Mouse (Mus musculus) bone marrow macrophage, adult 2 months (primary cell): ENCODE results near the gene Zfp654. TPM values are rescaled to one million over a fixed set of nuclear protein-coding genes. Genes with fewer than 3 reads are reported as not detected.

Source experiments
- H3K27ac ChIP-seq: 2 replicates; pipeline ENCODE4 v1.5.1; 2012; ENCODE audit warnings: low read depth, low read length; ENCODE audit not compliant: insufficient read depth
- H3K4me1 ChIP-seq: 2 replicates; pipeline ENCODE4 v1.6.1; 2012; ENCODE audit warnings: low read length; ENCODE audit not compliant: control insufficient read depth, insufficient read depth
- H3K4me3 ChIP-seq: 2 replicates; pipeline ENCODE4 v1.5.1; 2012; ENCODE audit warnings: mild to moderate bottlenecking, low read length, moderate library complexity; ENCODE audit not compliant: insufficient read depth
- CTCF ChIP-seq: IDR thresholded peaks from 2 replicates; pipeline ENCODE4 v1.5.1; 2012; ENCODE audit warnings: low read depth, mild to moderate bottlenecking, low read length, moderate library complexity
- POLR2A ChIP-seq: IDR thresholded peaks from 2 replicates; pipeline ENCODE4 v1.6.1; 2012; ENCODE audit warnings: mild to moderate bottlenecking, low read depth, low read length, borderline replicate concordance
- polyA plus RNA-seq: library from polyadenylated mRNA; stranded (reverse); fragments of >200 nt; gene quantifications from 2 replicates; pipeline ENCODE4 v1.2.4, GENCODE M21; 2012; ENCODE audit not compliant: missing spikeins, insufficient read depth, insufficient read length

Gene Zfp654
- polyA plus RNA-seq, 1 experiment = 7.9 TPM

DNA sequence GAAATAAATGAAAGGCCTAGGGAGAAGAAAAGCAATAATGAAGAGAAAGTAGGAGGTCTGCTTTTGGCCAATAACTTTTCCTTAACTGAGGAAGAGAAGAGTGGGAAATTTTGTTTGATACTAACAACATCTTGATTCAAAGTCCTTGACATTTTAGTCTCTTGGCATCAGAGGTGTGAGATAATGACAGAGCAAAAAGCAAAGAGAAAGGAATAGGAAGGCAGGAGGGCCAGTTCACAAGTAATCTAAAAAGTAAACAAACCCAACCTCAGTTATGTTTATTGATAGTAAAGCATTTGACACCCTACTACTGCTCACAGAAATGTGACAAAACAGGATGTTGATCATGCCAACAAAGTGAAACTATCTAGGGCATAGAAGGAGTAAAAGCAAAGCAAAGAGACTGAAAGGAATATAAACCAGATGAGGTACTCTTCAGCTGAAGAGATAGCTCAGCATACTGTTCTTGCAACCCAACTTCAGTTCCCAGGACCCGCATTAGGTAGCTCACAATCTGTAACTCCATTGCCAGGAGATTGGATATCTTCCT, 15.4 kb downstream of the Zfp654 start:
- Histone ChIP-seq H3K4me3 (no peak overlapping the region), H3K27ac (no peak overlapping the region), H3K4me1 (peaks cover 12% of the 10 kb centered on the region)
- TF ChIP-seq CTCF = no peak
- no peak for TF ChIP-seq POLR2A

DNA sequence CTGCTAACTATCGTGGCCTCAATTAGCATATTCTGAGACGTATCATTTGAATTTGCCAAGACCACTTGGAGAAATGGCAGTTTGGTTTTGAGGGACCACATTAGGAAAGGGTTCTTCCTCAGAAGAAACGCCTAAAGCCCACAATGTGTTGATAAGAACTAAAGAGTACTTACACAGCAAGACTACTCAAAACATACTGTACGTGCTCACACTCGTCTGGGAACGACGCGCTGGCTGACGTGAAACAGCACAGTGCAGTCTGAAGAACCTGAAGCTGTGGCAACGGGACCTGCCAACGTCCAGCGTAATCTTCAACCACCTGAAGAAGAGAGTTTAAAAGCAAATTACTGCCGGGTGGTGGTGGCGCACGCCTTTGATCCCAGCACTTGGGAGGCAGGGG, 21.2 kb downstream of the Zfp654 start:
- Histone ChIP-seq H3K4me3 (no peak overlapping the region), H3K4me1 (peaks cover 3% of the 10 kb centered on the region), H3K27ac (no peak overlapping the region)
- TF ChIP-seq POLR2A (no peak), CTCF (no peak)

DNA sequence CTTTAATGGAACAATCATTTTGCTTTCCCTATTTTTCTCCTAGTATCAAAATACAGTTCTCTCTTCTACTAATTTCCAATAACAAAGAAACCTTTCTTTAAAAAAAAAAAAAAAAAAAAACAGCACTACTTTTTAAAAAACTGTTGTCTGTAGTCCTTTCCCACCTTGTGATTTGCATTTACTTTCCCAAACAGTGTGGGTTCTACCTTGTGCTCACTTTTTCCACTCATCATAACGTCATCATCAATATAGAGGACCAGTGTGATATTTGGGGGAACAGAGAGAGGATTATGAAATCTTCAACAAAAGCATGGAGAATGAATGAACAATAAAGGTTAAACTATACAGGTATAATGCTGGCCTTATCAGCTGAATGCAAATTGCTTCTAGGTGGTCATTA, 27.0 kb downstream of the Zfp654 start:
- no peak for TF ChIP-seq POLR2A
- no peak for TF ChIP-seq CTCF
- Histone ChIP-seq H3K4me3 (no peak overlapping the region), H3K27ac (no peak overlapping the region), H3K4me1 (0 out of 2 replicates have a peak, but pooled peaks cover 2% of the 10 kb centered on the region)

DNA sequence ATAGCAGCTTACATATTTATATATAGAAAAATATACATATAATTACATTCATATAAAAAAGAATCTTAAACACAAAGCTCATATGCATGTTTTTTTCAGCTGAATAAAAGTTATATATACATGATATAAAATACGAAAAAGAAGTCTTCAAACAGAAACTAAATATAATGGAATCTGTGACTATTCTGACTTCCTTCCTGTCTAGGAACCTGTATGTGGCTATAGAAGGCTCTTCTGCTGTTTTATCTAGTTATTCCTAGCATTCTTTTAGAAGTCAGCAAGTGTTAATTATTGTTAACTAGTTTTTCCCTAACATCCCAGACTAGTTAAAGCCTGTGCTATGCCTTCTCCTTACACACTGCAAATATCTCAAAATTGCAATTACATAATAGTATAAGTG, 27.6 kb downstream of the Zfp654 start:
- no peak overlapping the region for H3K27ac ChIP-seq
- TF ChIP-seq POLR2A (no peak), CTCF (no peak)

DNA sequence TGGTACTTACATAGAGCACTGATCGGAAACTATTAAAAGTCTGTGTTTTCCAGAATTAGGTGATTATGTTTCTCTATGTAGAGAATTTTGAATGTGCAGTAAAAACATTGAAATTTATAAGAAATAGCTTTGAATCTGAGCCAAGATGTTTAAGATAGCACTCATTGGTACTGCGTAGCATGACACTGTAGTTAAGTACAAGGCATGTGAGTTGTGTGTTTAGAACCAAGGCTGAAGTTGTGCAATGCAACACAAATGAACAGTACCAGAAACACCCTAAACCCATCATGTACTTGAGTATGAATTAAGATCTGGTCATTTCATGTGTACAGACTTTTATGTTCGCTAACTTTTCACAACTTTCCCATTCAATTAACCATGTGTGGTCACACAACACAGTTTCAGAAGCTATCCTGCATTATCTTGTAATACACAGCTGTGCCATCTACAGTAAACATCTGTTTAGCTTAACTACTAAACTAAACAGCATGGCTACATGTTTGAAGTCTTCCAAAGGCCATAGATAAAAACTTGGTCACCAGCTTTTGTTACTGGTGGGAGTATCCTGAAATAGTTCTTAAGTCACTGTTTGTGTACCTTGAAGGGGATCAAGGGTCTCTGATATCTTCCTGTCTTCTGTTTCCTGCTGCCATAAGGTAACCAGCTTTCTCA, 34.2 kb downstream of the Zfp654 start:
- peaks cover 7% of the 10 kb centered on the region for H3K4me1 ChIP-seq
- no peak overlapping the region for H3K4me3 ChIP-seq
- no peak overlapping the region for H3K27ac ChIP-seq
- TF ChIP-seq POLR2A (no peak), CTCF (no peak)

More for the DNA sequence above, 27.6 kb downstream of the Zfp654 start:
- Histone ChIP-seq H3K4me3 (no peak overlapping the region), H3K4me1 (peaks cover 4% of the 10 kb centered on the region)

DNA sequence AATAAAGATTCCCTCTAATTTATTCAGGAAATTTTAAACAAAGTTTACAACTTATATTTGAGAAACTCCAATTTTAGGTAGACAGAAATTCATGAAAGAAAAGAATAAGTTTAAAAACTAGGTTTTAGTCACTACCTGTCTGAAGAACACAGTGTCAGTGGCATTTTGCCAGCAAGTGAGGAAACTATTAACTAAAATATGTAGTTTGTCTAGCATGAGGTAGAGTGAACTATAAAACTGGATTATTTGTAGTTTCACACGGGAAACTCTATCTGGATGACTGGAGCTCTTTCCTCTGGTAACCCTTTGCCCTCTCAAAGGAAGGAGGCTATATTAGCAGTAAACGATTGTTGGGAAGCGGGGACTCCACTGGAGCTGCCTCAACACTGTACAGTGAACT, 48.4 kb downstream of the Zfp654 start:
- TF ChIP-seq CTCF (no peak), POLR2A (no peak)
- no peak overlapping the region for H3K27ac ChIP-seq

DNA sequence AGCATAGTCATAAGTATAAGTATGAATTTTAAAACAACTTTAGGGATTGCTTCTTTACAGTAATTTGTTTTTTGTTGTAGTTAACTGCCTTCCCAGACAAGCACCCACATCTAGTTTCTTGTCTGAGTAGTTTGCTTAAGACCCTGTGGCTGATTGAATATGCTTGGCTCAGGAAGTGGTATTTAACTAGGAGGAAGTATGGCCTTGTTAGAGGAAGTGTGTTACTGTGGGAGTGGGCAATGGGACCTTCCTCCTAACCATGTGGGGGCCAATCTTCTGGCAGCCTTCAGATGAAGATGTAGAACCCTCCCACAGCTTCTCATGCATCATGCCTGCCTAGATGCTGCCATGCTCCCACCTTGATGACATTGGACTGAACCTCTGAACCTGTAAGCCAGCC, 49.8 kb downstream of the Zfp654 start:
- Histone ChIP-seq H3K4me3 (no peak overlapping the region), H3K4me1 (peaks cover 9% of the 10 kb centered on the region), H3K27ac (no peak overlapping the region)
- TF ChIP-seq POLR2A = no peak

More for the DNA sequence above, 48.4 kb downstream of the Zfp654 start:
- no peak overlapping the region for H3K4me3 ChIP-seq
- H3K4me1 ChIP-seq = peaks cover 9% of the 10 kb centered on the region

DNA sequence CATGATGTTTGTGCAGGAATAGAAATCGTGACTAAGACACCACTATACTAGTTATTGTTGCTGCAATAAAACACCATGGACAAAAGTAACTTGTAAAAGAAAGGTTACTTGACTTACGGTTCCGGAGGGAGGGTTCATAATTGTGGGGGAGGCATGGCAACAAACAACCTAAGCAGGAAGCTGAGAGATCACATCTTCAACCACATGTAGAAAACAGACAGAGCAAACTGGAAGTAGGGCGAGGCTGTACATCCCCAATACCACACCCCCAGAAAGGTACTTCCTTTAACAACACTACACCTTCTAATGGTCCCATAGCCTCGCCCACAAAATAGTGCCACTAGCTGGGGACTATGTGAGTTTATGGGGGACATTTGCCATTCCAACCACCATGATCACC, 51.1 kb downstream of the Zfp654 start:
- no peak for TF ChIP-seq POLR2A
- TF ChIP-seq CTCF = no peak
- Histone ChIP-seq H3K4me3 (no peak overlapping the region), H3K27ac (no peak overlapping the region), H3K4me1 (peaks cover 9% of the 10 kb centered on the region)

DNA sequence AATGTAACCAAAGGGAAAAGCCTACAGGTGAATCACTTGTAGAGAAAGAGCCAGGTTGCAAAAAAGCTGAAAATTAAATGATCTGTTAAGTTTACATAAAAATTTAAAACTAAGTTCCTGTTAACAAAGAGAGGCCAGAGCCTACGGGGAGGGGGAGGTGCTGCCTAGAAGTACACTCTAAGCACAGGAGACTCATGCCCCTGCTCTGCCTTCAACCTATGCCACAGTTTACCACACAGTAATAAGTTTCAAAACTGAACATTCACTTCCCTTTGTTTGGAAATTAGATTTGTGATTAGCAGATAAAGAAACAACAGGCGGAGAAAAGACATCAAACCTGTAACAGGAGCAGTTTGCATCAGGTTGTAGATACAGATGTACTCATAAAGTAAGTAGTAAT, 56.6 kb downstream of the Zfp654 start:
- H3K4me1 ChIP-seq = 0 out of 2 replicates have a peak, but pooled peaks cover 2% of the 10 kb centered on the region
- TF ChIP-seq CTCF = no peak
- no peak for TF ChIP-seq POLR2A
- H3K27ac ChIP-seq = no peak overlapping the region
- no peak overlapping the region for H3K4me3 ChIP-seq

DNA sequence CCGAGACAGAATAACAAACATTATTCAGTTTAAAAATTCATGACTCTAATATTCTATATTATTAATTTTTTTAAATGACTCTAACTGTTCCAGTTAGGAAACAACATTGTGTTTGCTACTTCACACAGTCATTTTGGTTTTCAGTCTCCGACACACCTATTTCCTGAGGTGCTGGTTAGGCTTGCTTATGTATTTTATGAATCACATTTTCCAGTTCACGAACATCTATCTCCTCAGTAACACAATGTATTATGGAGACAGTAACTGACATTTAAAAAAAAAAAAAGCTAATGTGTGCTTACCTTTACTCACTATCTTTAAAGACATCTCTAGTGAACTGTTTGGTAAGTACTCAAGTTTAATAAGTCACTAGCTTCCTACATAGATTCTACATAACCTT, 61.7 kb downstream of the Zfp654 start:
- TF ChIP-seq POLR2A (no peak), CTCF (no peak)
- Histone ChIP-seq H3K4me3 (no peak overlapping the region), H3K27ac (no peak overlapping the region), H3K4me1 (no peaks in the 10 kb centered on the region)

DNA sequence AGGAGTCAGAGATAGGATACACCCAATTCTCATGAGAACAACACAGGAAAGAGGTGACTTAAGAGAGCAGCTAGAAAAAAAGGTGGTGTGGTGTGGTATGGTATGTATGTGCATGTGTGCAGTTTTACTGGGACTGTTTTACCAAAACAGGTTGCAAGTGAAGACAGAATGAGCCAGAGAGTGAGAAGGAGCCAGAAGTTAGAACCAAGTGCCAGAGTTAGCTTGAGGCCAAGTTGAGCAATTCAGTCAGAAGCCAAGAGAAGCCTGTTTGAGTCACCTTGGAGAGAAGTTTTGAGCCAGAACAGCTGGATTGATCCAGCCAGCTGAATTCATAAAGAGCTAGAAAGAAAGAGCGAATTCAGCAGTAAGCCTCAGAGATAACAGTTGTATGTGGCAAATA, 75.9 kb downstream of the Zfp654 start:
- 0 out of 2 replicates have a peak, but pooled peaks cover 2% of the 10 kb centered on the region for H3K4me1 ChIP-seq
- no peak for TF ChIP-seq POLR2A
- TF ChIP-seq CTCF = no peak
- no peak overlapping the region for H3K4me3 ChIP-seq
- H3K27ac ChIP-seq = no peak overlapping the region
